Mouse (Mus musculus) embryonic facial prominence, embryonic 11.5 days (tissue): ENCODE results near the gene Ano1. TPM values are rescaled to one million over a fixed set of nuclear protein-coding genes. Genes with fewer than 3 reads are reported as not detected.

Experiments used
- ATAC-seq: fragments of 200-750 bp; cut with Nextera tagmentation; replicated peaks from 2 replicates; pipeline ENCODE4 v1.8.0; 2017; ENCODE audit warnings: low read depth; ENCODE audit not compliant: insufficient number of reproducible peaks, low FRiP score, low TSS enrichment
- DNase-seq: peaks from one replicate; pipeline ENCODE4 v3.0.0-alpha.2; 2015; ENCODE audit warnings: low spot score
- H3K27ac ChIP-seq: fragments of 300-500 bp; sonication (generic); replicated peaks from 2 replicates; pipeline ENCODE4 v1.5.1; 2014; ENCODE audit warnings: mild to moderate bottlenecking, low read depth, low read length, control low read depth
- H3K27me3 ChIP-seq: fragments of 300-500 bp; sonication (generic); 2 replicates; pipeline ENCODE4 v1.6.1; 2014; ENCODE audit warnings: mild to moderate bottlenecking, low read length, moderate library complexity, mixed read lengths; ENCODE audit not compliant: control insufficient read depth, insufficient read depth
- H3K36me3 ChIP-seq: fragments of 300-500 bp; sonication (generic); replicated peaks from 2 replicates; pipeline ENCODE4 v1.6.1; 2014; ENCODE audit warnings: low read depth, mild to moderate bottlenecking, low read length, moderate library complexity, mixed read lengths; ENCODE audit not compliant: control insufficient read depth, insufficient read depth
- H3K4me1 ChIP-seq: fragments of 300-500 bp; sonication (generic); 2 replicates; pipeline ENCODE4 v1.6.1; 2014; ENCODE audit warnings: low read length, mixed read lengths; ENCODE audit not compliant: control insufficient read depth, insufficient read depth
- H3K4me2 ChIP-seq: fragments of 300-500 bp; sonication (generic); 2 replicates; pipeline ENCODE4 v1.6.1; 2014; ENCODE audit warnings: low read depth, mild to moderate bottlenecking, control low read depth, low read length, moderate library complexity
- H3K4me3 ChIP-seq: fragments of 300-500 bp; sonication (generic); 2 replicates; pipeline ENCODE4 v1.5.1; 2014; ENCODE audit warnings: low read depth, low read length, control low read depth
- H3K9ac ChIP-seq: fragments of 300-500 bp; sonication (generic); replicated peaks from 2 replicates; pipeline ENCODE4 v1.6.1; 2014; ENCODE audit warnings: mild to moderate bottlenecking, control low read depth, low read length
- H3K9me3 ChIP-seq: fragments of 300-500 bp; sonication (generic); replicated peaks from 2 replicates; pipeline ENCODE4 v1.6.1; 2016; ENCODE audit warnings: mild to moderate bottlenecking, low read length, inconsistent platforms, mixed read lengths; ENCODE audit not compliant: control insufficient read depth
- WGBS: fragments of 180-500 bp; shearing (Covaris S2); extraction: QIAGEN DNeasy Blood & Tissue Kit; methylation state at CpG from one replicate; pipeline ENCODE4 v1.1.7; 2014; 5-methylcytosine and 5-hydroxymethylcytosine counted together
- polyA plus RNA-seq: library from polyadenylated mRNA; unstranded; fragments of >200 nt; fragmentation: Nextera tagmentation; extraction: Ambion mirVana; gene quantifications from 2 replicates; pipeline ENCODE4 v1.2.1, GENCODE M21; 2014

Gene Ano1
- polyA plus RNA-seq, 1 experiment from 2014 or later = 10.0 TPM

GRCm38 (mm10) chr7:144764013-144764412, 12.2 kb upstream of the Ano1 start:
- H3K4me3 ChIP-seq = no peak overlapping the region
- 76% methylated on average over 2 of the region's 2 CpGs for WGBS
- no peak overlapping the region for H3K9ac ChIP-seq
- H3K27ac ChIP-seq = no peak overlapping the region
- no peak for ATAC-seq
- no peaks in the 10 kb centered on the region for H3K4me1 ChIP-seq
- H3K9me3 ChIP-seq = no peaks in the 10 kb centered on the region
- no peaks in the 10 kb centered on the region for H3K36me3 ChIP-seq
- DNase-seq = no peak
- H3K4me2 ChIP-seq = no peak overlapping the region
- H3K27me3 ChIP-seq = no peaks in the 10 kb centered on the region

GRCm38 (mm10) chr7:144762496-144763235, 10.9 kb upstream of the Ano1 start:
- Histone ChIP-seq H3K9me3 (no peaks in the 10 kb centered on the region), H3K4me3 (no peak overlapping the region), H3K27me3 (no peaks in the 10 kb centered on the region), H3K36me3 (no peaks in the 10 kb centered on the region), H3K27ac (no peak overlapping the region), H3K4me2 (no peak overlapping the region), H3K4me1 (no peaks in the 10 kb centered on the region), H3K9ac (no peak overlapping the region)
- DNase-seq (no peak), ATAC-seq (0 out of 2 replicates have a peak, but pooled peaks have one; percentile 46)
- WGBS = 63% methylated on average over 16 of the region's 16 CpGs

GRCm38 (mm10) chr7:144760228-144760627, 8.5 kb upstream of the Ano1 start:
- WGBS = 63% methylated on average over 9 of the region's 9 CpGs
- ATAC-seq (no peak), DNase-seq (no peak)
- no peak overlapping the region for H3K9ac ChIP-seq
- H3K4me3 ChIP-seq = no peak overlapping the region
- H3K4me1 ChIP-seq = no peaks in the 10 kb centered on the region
- no peak overlapping the region for H3K4me2 ChIP-seq
- H3K9me3 ChIP-seq = no peaks in the 10 kb centered on the region
- no peak overlapping the region for H3K27ac ChIP-seq
- no peaks in the 10 kb centered on the region for H3K36me3 ChIP-seq
- H3K27me3 ChIP-seq = no peaks in the 10 kb centered on the region

GRCm38 (mm10) chr7:144759455-144759854, 7.7 kb upstream of the Ano1 start:
- H3K9ac ChIP-seq = no peak overlapping the region
- no peak overlapping the region for H3K27ac ChIP-seq
- no peak overlapping the region for H3K4me3 ChIP-seq
- H3K36me3 ChIP-seq = no peaks in the 10 kb centered on the region
- no peaks in the 10 kb centered on the region for H3K27me3 ChIP-seq
- H3K4me1 ChIP-seq = no peaks in the 10 kb centered on the region
- DNase-seq (no peak), ATAC-seq (no peak)
- WGBS = 88% methylated on average over 2 of the region's 2 CpGs
- no peaks in the 10 kb centered on the region for H3K9me3 ChIP-seq
- H3K4me2 ChIP-seq = no peak overlapping the region

GRCm38 (mm10) chr7:144755511-144756378, 4.0 kb upstream of the Ano1 start:
- H3K4me1 ChIP-seq = no peaks in the 10 kb centered on the region
- DNase-seq (no peak), ATAC-seq (no peak)
- 82% methylated on average over 11 of the region's 11 CpGs for WGBS
- no peaks in the 10 kb centered on the region for H3K27me3 ChIP-seq
- no peak overlapping the region for H3K27ac ChIP-seq
- H3K4me2 ChIP-seq = no peak overlapping the region
- no peak overlapping the region for H3K4me3 ChIP-seq
- H3K36me3 ChIP-seq = no peaks in the 10 kb centered on the region
- H3K9ac ChIP-seq = no peak overlapping the region
- no peaks in the 10 kb centered on the region for H3K9me3 ChIP-seq

- H3K27me3 ChIP-seq = no peaks in the 10 kb centered on the region
- H3K36me3 ChIP-seq = no peaks in the 10 kb centered on the region
- no peak overlapping the region for H3K4me3 ChIP-seq
- H3K4me1 ChIP-seq = no peaks in the 10 kb centered on the region
- H3K9ac ChIP-seq = no peak overlapping the region
- no peak for DNase-seq
- H3K9me3 ChIP-seq = no peaks in the 10 kb centered on the region
- H3K27ac ChIP-seq = no peak overlapping the region
- no peak for ATAC-seq
- no peak overlapping the region for H3K4me2 ChIP-seq
- WGBS = 93% methylated on average over 2 of the region's 2 CpGs
Observed at GRCm38 (mm10) chr7:144754722-144755121, 2.9 kb upstream of the Ano1 start.

- no peaks in the 10 kb centered on the region for H3K27me3 ChIP-seq
- 0 out of 2 replicates have a peak, but pooled peaks have one; percentile 22 for ATAC-seq
- no peak overlapping the region for H3K9ac ChIP-seq
- no peak overlapping the region for H3K4me3 ChIP-seq
- H3K4me1 ChIP-seq = no peaks in the 10 kb centered on the region
- no peak for DNase-seq
- H3K4me2 ChIP-seq = no peak overlapping the region
- WGBS = 80% methylated on average over 9 of the region's 9 CpGs
- no peaks in the 10 kb centered on the region for H3K9me3 ChIP-seq
- H3K27ac ChIP-seq = no peak overlapping the region
- no peaks in the 10 kb centered on the region for H3K36me3 ChIP-seq
Observed at GRCm38 (mm10) chr7:144753657-144754031, 1.9 kb upstream of the Ano1 start.
